Mouse (Mus musculus) adrenal gland, adult 2 months (tissue): ENCODE data around the gene Mmp24. TPM values are rescaled to one million over a fixed set of nuclear protein-coding genes. Genes with fewer than 3 reads are reported as not detected.

ENCODE experiments used
- DNase-seq: peaks from one replicate; pipeline ENCODE4 v3.0.0; 2021
- polyA plus RNA-seq: library from polyadenylated mRNA; depleted of rRNA; stranded (reverse); fragments of >200 nt; gene quantifications from 2 replicates; pipeline ENCODE4 v1.2.3, GENCODE M21; 2012; rRNA removed
- total RNA-seq, 2 experiments: library from RNA; stranded (reverse); gene quantifications; 2 replicates each; pipeline ENCODE4 v1.2.3; 2021

Mmp24 gene
- total and polyA plus RNA-seq, 3 experiments = 1.2 to 1.9 (median 1.4) TPM

DNA sequence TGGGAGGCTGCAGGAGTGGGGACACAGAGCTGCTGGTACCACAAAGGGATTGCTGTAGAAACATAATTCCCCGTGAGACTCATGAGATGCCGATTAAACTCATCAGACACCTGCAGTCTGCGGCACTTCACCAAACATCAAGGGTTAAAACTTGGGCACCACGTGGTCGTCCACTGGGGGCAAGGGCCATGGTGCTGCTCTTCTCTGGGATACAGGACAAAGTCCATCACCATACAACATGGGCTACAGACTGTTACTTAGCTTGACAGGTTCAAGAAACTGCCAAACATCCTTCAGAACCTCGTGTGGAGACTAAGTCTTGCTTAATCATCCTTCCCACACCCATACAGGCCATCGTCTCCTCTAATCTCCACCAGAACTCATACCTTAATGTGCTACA is 85.0 kb downstream of the Mmp24 start:
- no peak for DNase-seq

DNA sequence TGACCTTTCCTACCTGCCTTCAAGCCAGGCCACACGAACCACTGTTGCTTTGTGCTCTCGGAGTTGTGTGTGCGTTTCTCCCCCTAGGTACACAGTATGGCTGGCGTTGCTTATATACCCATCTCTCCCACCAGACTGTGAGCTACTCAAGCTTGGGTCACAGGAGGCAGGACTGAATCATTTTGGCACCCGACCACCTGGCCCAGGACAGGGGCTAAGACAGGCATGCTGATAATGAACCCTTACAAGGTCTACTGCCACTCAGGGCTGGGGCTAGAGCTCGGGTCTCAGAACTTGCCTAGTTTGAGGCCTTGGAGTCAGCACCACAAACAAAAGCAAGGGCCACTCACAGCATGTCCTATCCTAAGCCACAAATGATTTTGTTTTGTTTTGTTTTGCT is 86.4 kb downstream of the Mmp24 start:
- peak; percentile 83 for DNase-seq

DNA sequence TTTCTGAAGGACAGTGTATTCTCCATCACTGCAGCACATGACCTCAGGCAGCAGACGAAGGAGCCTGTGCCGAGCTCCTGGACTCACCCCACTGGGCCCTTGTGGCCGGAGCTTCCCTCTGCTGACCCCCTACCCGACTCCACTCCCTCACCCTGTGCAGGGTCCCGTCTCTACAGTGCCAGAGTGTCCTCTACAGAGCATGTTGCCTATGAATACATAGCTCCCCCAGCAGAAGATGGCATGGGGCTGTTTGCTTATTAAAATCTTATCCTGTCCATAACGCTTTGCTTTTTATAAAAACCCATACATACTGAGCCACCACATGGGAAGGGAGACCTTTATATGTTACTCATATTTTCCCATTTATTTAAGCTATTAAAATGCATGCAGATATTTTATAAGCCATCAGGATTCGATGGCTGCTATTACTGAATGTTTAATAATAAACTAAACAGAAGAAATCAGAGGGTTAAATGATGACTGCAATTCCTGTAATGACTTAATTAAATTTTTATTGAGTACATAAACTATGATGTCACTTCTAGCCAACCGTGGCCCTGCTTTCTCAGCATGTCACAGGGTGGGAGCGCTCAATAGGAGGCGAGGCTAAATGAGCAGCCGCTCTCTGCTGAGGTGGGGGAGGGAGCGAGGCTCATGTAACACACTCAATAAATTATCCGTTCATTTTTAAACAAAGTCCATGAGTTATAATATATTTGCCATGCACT is 87.6 kb downstream of the Mmp24 start:
- DNase-seq = no peak

DNA sequence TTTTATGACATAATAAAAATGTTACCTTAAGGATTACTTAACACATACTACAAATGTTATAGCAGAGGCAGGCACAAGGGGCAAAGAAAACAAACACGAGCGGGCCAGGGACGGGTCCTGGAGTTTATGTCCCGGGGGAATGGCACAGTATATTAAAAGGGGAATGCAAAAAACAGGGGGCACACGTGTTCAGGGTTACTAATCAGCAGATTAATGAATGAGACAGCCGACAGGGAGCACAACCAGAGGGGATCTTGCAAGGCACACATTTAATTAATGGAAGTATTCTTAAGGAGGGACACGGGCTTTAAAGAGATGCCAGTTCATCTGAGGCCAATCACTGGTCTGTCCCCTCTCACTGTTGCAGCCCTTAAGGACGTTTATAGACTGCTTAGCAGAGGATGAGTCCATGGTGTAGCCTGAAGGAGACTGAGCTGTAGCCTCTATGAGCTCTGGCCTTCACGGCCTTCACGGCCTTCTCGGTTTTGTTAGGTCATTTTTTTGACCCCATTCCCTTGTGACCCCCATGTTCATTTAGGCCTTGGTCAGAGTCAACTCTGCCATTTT is 88.2 kb downstream of the Mmp24 start:
- DNase-seq = no peak

Other genes starting within 250 kb of the Mmp24 start
- gene Gss, start 182.5 kb upstream of the Mmp24 start, total RNA-seq = 10 to 100 TPM; 53.7 to 98.5 TPM
- 67.6 and 101 TPM in 2 replicates for gene Gss, start 182.5 kb upstream of the Mmp24 start, polyA plus RNA-seq
- under 1 TPM; 0.10 to 0.20 TPM for gene Myh7b, start 164.1 kb upstream of the Mmp24 start, total RNA-seq
- gene Myh7b, start 164.1 kb upstream of the Mmp24 start, polyA plus RNA-seq = 0.40 TPM in 1 of 2 replicates, not detected in the other
- gene Trpc4ap, start 83.0 kb upstream of the Mmp24 start, total RNA-seq = 100 to 1,000 TPM; 125 to 152 TPM
- gene Trpc4ap, start 83.0 kb upstream of the Mmp24 start, polyA plus RNA-seq = 205 and 228 TPM in 2 replicates
- gene Edem2, start 45.9 kb upstream of the Mmp24 start, total RNA-seq = 10 to 100 TPM; 43.3 to 45.9 TPM
- 75.3 and 82.1 TPM in 2 replicates for gene Edem2, start 45.9 kb upstream of the Mmp24 start, polyA plus RNA-seq
- gene Gm17581, start 39.5 kb upstream of the Mmp24 start, total RNA-seq = not detected
- gene Gm17581, start 39.5 kb upstream of the Mmp24 start, polyA plus RNA-seq = not detected in 2 replicates
- gene Procr, start 24.2 kb upstream of the Mmp24 start, total RNA-seq = 10 to 100 TPM; 64.5 to 66.2 TPM
- 14.8 and 19.2 TPM in 2 replicates for gene Procr, start 24.2 kb upstream of the Mmp24 start, polyA plus RNA-seq
- gene BC029722, start 44.1 kb downstream of the Mmp24 start, total RNA-seq = 100 to 1,000 TPM; 235 to 249 TPM
- gene BC029722, start 44.1 kb downstream of the Mmp24 start, polyA plus RNA-seq = 733 and 890 TPM in 2 replicates
- gene Eif6, start 51.6 kb downstream of the Mmp24 start, total RNA-seq = 100 to 1,000 TPM; 145 to 164 TPM
- gene Eif6, start 51.6 kb downstream of the Mmp24 start, polyA plus RNA-seq = 183 and 185 TPM in 2 replicates
- under 1 TPM in 1 of 2 experiments, not detected in 1; 0.10 TPM for gene Fam83c, start 59.5 kb downstream of the Mmp24 start, total RNA-seq
- gene Fam83c, start 59.5 kb downstream of the Mmp24 start, polyA plus RNA-seq = 0.03 and 0.04 TPM in 2 replicates
- gene Uqcc1, start 155.0 kb downstream of the Mmp24 start, total RNA-seq = 100 to 1,000 TPM; 103 to 138 TPM
- gene Uqcc1, start 155.0 kb downstream of the Mmp24 start, polyA plus RNA-seq = 20.3 and 25.0 TPM in 2 replicates
- gene Gm15557, start 165.4 kb downstream of the Mmp24 start, total RNA-seq = not detected
- not detected in 2 replicates for gene Gm15557, start 165.4 kb downstream of the Mmp24 start, polyA plus RNA-seq
- gene Gdf5, start 170.0 kb downstream of the Mmp24 start, total RNA-seq = 1 to 10 TPM in 1 of 2 experiments, under 1 TPM in 1; 0.14 to 1.7 TPM
- 0.31 and 0.39 TPM in 2 replicates for gene Gdf5, start 170.0 kb downstream of the Mmp24 start, polyA plus RNA-seq
- 10 to 100 TPM in 1 of 2 experiments, 1 to 10 TPM in 1; 6.1 to 11.9 TPM for gene Cep250, start 181.1 kb downstream of the Mmp24 start, total RNA-seq
- gene Cep250, start 181.1 kb downstream of the Mmp24 start, polyA plus RNA-seq = 5.2 and 9.4 TPM in 2 replicates
- gene 6430550D23Rik, start 232.6 kb downstream of the Mmp24 start, total RNA-seq = 1 to 10 TPM; 2.7 to 2.8 TPM
- 1.9 and 2.6 TPM in 2 replicates for gene 6430550D23Rik, start 232.6 kb downstream of the Mmp24 start, polyA plus RNA-seq
- gene Ergic3, start 232.7 kb downstream of the Mmp24 start, total RNA-seq = 100 to 1,000 TPM; 237 to 261 TPM
- 260 and 283 TPM in 2 replicates for gene Ergic3, start 232.7 kb downstream of the Mmp24 start, polyA plus RNA-seq